Mouse (Mus musculus) embryonic facial prominence, embryonic 13.5 days (tissue): ENCODE data around the gene Plxna4. TPM values are rescaled to one million over a fixed set of nuclear protein-coding genes. Genes with fewer than 3 reads are reported as not detected.

Experiments used
- ATAC-seq: fragments of 200-750 bp; cut with Nextera tagmentation; 2 replicates; pipeline ENCODE4 v1.8.0; 2017; ENCODE audit warnings: low read depth; ENCODE audit not compliant: insufficient number of reproducible peaks, insufficient read depth, low FRiP score, low TSS enrichment
- H3K27ac ChIP-seq: fragments of 300-500 bp; sonication (generic); 2 replicates; pipeline ENCODE4 v1.5.1; 2015; ENCODE audit warnings: moderate library complexity, mild to moderate bottlenecking, inconsistent platforms
- H3K27me3 ChIP-seq: fragments of 300-500 bp; sonication (generic); 2 replicates; pipeline ENCODE4 v1.6.1; 2015; ENCODE audit warnings: mild to moderate bottlenecking, inconsistent platforms
- H3K36me3 ChIP-seq: fragments of 300-500 bp; sonication (generic); 2 replicates; pipeline ENCODE4 v1.6.1; 2015; ENCODE audit warnings: mild to moderate bottlenecking, inconsistent platforms
- H3K4me1 ChIP-seq: fragments of 300-500 bp; sonication (generic); 2 replicates; pipeline ENCODE4 v1.6.1; 2015; ENCODE audit warnings: inconsistent platforms
- H3K4me2 ChIP-seq: fragments of 300-500 bp; sonication (generic); 2 replicates; pipeline ENCODE4 v1.6.1; 2015; ENCODE audit warnings: moderate library complexity, mild to moderate bottlenecking, inconsistent platforms
- H3K4me3 ChIP-seq: fragments of 300-500 bp; sonication (generic); 2 replicates; pipeline ENCODE4 v1.5.1; 2015; ENCODE audit warnings: mild to moderate bottlenecking, inconsistent platforms
- H3K9ac ChIP-seq: fragments of 300-500 bp; sonication (generic); 2 replicates; pipeline ENCODE4 v1.6.1; 2015; ENCODE audit warnings: mild to moderate bottlenecking, inconsistent platforms
- H3K9me3 ChIP-seq: fragments of 300-500 bp; sonication (generic); 2 replicates; pipeline ENCODE4 v1.6.1; 2016; ENCODE audit warnings: inconsistent platforms
- WGBS: fragments of 180-500 bp; shearing (Covaris S2); methylation state at CpG from one replicate; pipeline ENCODE4 v1.1.7; 2015; ENCODE audit warnings: mixed read lengths; 5-methylcytosine and 5-hydroxymethylcytosine counted together
- polyA plus RNA-seq: library from polyadenylated mRNA; unstranded; fragments of >200 nt; fragmentation: Nextera tagmentation; extraction: Ambion mirVana; gene quantifications from 2 replicates; pipeline ENCODE4 v1.2.1, GENCODE M21; 2015

The Plxna4 gene
- polyA plus RNA-seq, 1 experiment from 2014 or later, result 4.0 TPM

GRCm38 (mm10) chr6:32402560-32403235 is 185.3 kb downstream of the Plxna4 start:
- H3K4me3 ChIP-seq, result no peak overlapping the region
- no peak for ATAC-seq

GRCm38 (mm10) chr6:32398261-32398660 is 189.7 kb downstream of the Plxna4 start:
- H3K4me1 ChIP-seq, result peaks cover 9% of the 10 kb centered on the region
- no peak for ATAC-seq
- WGBS, result 92% methylated on average over 3 of the region's 3 CpGs

More at GRCm38 (mm10) chr6:32402560-32403235, 185.3 kb downstream of the Plxna4 start:
- Histone ChIP-seq H3K27ac (no peak overlapping the region), H3K9me3 (no peaks in the 10 kb centered on the region), H3K27me3 (no peaks in the 10 kb centered on the region), H3K9ac (no peak overlapping the region), H3K4me1 (no peaks in the 10 kb centered on the region), H3K36me3 (no peaks in the 10 kb centered on the region), H3K4me2 (no peak overlapping the region)
- WGBS, result 82% methylated on average over 3 of the region's 3 CpGs

DNA sequence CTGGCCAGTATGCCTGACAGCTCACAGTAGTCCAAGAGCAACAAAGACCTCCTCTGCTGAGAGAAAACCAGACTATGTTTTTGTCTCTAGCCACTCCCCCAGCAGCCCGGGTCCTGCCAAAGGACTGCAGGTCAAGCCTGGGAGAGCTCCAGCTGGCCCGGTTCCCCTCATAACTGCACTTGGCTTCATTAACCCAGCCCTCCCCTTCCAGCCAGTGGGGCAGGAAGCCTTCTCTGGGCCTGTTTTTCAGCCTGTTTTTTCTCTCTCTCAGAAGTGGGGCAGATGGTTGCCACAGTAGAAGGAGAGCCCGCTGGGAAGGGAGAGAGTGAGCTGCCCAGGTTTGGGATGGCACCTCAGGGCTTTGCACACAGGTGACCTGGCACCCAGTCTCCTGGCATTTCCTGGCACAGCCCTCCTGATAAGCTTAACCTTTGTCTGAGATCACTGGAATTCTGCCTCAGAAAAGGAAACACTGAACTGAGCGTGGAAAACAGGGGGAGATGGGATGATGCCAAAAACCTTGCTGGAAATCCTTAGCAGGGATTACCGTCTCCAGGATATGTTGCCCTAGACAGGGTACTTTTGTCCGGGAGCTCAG is 190.8 kb downstream of the Plxna4 start:
- 30% methylated on average over 6 of the region's 6 CpGs for WGBS
- Histone ChIP-seq H3K4me2 (no peak overlapping the region), H3K27ac (peak overlapping the region; percentile 22; the same call in 1 of the 2 replicates), H3K27me3 (no peaks in the 10 kb centered on the region), H3K4me1 (peaks cover 9% of the 10 kb centered on the region), H3K9ac (no peak overlapping the region), H3K9me3 (no peaks in the 10 kb centered on the region), H3K36me3 (no peaks in the 10 kb centered on the region), H3K4me3 (no peak overlapping the region)
- no peak for ATAC-seq

More at GRCm38 (mm10) chr6:32398261-32398660, 189.7 kb downstream of the Plxna4 start:
- Histone ChIP-seq H3K36me3 (no peaks in the 10 kb centered on the region), H3K9ac (no peak overlapping the region), H3K4me3 (no peak overlapping the region), H3K9me3 (no peaks in the 10 kb centered on the region), H3K4me2 (no peak overlapping the region), H3K27me3 (no peaks in the 10 kb centered on the region), H3K27ac (no peak overlapping the region)

- no peak for ATAC-seq
- Histone ChIP-seq H3K27ac (no peak overlapping the region), H3K36me3 (no peaks in the 10 kb centered on the region), H3K4me1 (peaks cover 9% of the 10 kb centered on the region), H3K27me3 (no peaks in the 10 kb centered on the region), H3K9me3 (no peaks in the 10 kb centered on the region), H3K4me3 (no peak overlapping the region), H3K9ac (no peak overlapping the region), H3K4me2 (no peak overlapping the region)
- WGBS, result 91% methylated on average over 9 of the region's 9 CpGs
Measured at GRCm38 (mm10) chr6:32395415-32395814, 192.6 kb downstream of the Plxna4 start.

DNA sequence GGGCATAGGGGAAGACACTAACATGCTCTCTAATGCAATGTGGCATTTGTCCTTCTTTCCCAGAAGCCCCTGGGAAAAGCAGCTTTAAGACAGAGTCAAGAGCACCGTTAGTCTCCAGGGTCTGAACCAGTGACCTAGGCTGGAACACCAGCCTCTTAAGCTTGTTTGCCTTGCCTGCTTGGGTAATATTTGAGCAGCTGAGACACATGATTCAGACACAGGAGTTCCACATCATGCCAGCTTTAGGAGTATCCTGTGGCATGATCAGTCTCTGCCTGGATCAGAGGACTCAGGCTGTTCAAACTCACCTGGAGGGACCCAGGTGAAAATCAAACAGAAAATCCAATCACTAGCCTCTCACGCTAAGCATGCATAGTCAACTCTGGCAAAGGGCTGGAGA is 195.7 kb downstream of the Plxna4 start:
- Histone ChIP-seq H3K27me3 (no peaks in the 10 kb centered on the region), H3K9me3 (no peaks in the 10 kb centered on the region), H3K27ac (no peak overlapping the region), H3K4me3 (no peak overlapping the region), H3K9ac (no peak overlapping the region), H3K36me3 (no peaks in the 10 kb centered on the region), H3K4me1 (peaks cover 5% of the 10 kb centered on the region), H3K4me2 (no peak overlapping the region)
- WGBS, result 67% methylated on average over 2 of the region's 2 CpGs
- ATAC-seq, result no peak

- no peak for ATAC-seq
Measured at GRCm38 (mm10) chr6:32388276-32388675, 199.7 kb downstream of the Plxna4 start.

GRCm38 (mm10) chr6:32386915-32387314 is 201.1 kb downstream of the Plxna4 start:
- 78% methylated on average over 2 of the region's 2 CpGs for WGBS
- no peak for ATAC-seq

More at GRCm38 (mm10) chr6:32388276-32388675, 199.7 kb downstream of the Plxna4 start:
- H3K4me3 ChIP-seq, result no peak overlapping the region
- H3K9ac ChIP-seq, result no peak overlapping the region
- WGBS, result 77% methylated on average over 1 of the region's 1 CpGs
- H3K27me3 ChIP-seq, result no peaks in the 10 kb centered on the region
- H3K36me3 ChIP-seq, result no peaks in the 10 kb centered on the region
- H3K4me2 ChIP-seq, result no peak overlapping the region
- H3K9me3 ChIP-seq, result no peaks in the 10 kb centered on the region
- no peaks in the 10 kb centered on the region for H3K4me1 ChIP-seq
- no peak overlapping the region for H3K27ac ChIP-seq

DNA sequence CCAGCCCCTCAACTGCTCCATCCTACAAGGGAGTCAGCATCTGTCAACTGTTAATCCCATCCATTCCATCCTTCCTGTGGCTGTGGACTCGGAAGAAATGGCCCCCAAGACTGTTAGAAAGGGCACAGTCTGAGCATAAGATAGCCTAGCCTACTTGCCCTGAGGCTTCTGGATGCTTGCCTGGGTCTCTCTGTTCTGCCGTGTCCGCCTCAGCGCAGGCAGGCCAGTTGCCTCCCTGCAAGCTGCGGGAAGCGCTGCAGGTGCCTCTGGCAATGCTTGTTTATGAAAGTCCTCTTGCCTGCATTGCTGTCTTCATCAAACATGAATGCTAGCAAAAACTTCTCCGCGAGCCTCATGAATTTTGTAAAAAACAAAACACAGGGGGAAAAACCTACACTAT is 203.1 kb downstream of the Plxna4 start:
- no peak for ATAC-seq
- no peak overlapping the region for H3K9ac ChIP-seq
- no peaks in the 10 kb centered on the region for H3K9me3 ChIP-seq
- WGBS, result 45% methylated on average over 8 of the region's 8 CpGs
- H3K4me2 ChIP-seq, result no peak overlapping the region
- peaks cover 7% of the 10 kb centered on the region; the same call in 1 of the 2 replicates for H3K27me3 ChIP-seq
- no peaks in the 10 kb centered on the region for H3K36me3 ChIP-seq
- H3K27ac ChIP-seq, result no peak overlapping the region
- H3K4me1 ChIP-seq, result peaks cover 6% of the 10 kb centered on the region
- no peak overlapping the region for H3K4me3 ChIP-seq

More at GRCm38 (mm10) chr6:32386915-32387314, 201.1 kb downstream of the Plxna4 start:
- H3K27ac ChIP-seq, result no peak overlapping the region
- no peaks in the 10 kb centered on the region for H3K36me3 ChIP-seq
- no peak overlapping the region for H3K4me3 ChIP-seq
- H3K9ac ChIP-seq, result no peak overlapping the region
- no peaks in the 10 kb centered on the region for H3K27me3 ChIP-seq
- H3K4me2 ChIP-seq, result no peak overlapping the region
- H3K4me1 ChIP-seq, result no peaks in the 10 kb centered on the region; the same call in 1 of the 2 replicates
- no peaks in the 10 kb centered on the region for H3K9me3 ChIP-seq

DNA sequence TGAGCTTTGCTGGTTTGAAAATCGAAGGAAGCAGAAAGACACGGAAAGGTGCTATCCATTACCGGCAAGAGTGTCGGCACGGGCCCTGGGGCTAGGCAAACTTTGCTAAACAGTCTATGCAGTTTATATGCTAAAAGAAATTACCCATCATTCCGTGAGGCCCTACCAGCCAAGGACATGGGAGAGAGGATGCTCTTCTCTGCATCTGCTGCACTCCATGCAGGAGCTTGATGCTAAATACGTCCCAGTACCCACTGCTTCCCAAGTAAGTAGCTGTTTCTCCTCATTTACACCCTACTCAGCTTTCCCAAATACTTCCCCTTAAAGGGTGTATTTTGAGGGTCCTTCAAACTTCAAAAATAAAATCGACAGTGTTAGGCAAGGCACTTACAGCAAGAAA is 203.6 kb downstream of the Plxna4 start:
- no peak overlapping the region for H3K9ac ChIP-seq
- peaks cover 6% of the 10 kb centered on the region for H3K4me1 ChIP-seq
- H3K9me3 ChIP-seq, result no peaks in the 10 kb centered on the region
- ATAC-seq, result no peak
- H3K27me3 ChIP-seq, result peaks cover 8% of the 10 kb centered on the region; the same call in 1 of the 2 replicates
- no peaks in the 10 kb centered on the region for H3K36me3 ChIP-seq
- H3K4me3 ChIP-seq, result no peak overlapping the region
- no peak overlapping the region for H3K27ac ChIP-seq
- 70% methylated on average over 8 of the region's 8 CpGs for WGBS
- no peak overlapping the region for H3K4me2 ChIP-seq

DNA sequence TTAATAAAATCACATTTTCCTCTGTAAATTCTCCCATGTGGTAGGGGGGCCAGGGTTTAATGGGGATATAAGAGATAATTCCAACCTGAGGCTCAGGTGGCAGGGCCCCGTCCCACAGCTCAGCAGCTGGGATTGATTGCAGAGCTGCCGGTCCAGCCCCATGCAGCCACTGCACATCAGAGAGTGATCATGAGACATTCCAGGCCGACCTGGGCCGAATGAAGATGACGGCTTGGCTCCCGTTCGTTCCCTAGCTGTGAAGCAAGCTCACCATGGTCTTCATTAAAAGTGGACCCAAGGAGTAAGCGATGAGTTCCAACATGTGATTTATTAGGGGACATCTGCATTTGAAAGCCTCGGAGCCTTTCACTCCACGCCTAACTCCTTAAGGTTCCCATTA is 206.5 kb downstream of the Plxna4 start:
- H3K9me3 ChIP-seq, result no peaks in the 10 kb centered on the region
- H3K27ac ChIP-seq, result no peak overlapping the region
- no peak overlapping the region for H3K9ac ChIP-seq
- H3K4me2 ChIP-seq, result no peak overlapping the region
- H3K4me3 ChIP-seq, result no peak overlapping the region
- H3K4me1 ChIP-seq, result peaks cover 21% of the 10 kb centered on the region
- H3K27me3 ChIP-seq, result peaks cover 14% of the 10 kb centered on the region
- no peaks in the 10 kb centered on the region for H3K36me3 ChIP-seq
- 31% methylated on average over 10 of the region's 10 CpGs for WGBS
- no peak for ATAC-seq

DNA sequence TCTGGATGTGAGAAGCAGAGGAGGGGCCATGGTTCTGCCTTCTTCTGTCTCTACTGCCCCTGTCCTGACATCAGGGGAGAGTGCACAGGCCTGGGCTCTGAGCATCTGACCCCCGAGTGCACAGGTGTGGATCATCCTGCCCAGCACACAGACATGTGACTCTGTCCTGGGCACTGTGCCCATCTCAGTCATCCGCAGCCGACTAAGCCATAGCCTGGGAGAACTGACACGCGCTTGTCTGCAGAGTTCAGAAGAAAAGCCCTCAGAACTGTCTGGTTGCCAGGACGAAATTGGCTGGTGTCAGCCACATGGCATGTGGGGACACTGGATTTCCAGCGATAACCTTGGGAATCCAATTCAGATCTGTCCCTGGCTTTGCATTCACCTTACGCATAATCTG is 210.8 kb downstream of the Plxna4 start:
- H3K4me2 ChIP-seq, result no peak overlapping the region
- no peak for ATAC-seq
- H3K4me3 ChIP-seq, result no peak overlapping the region
- H3K4me1 ChIP-seq, result peaks cover 23% of the 10 kb centered on the region
- no peak overlapping the region for H3K9ac ChIP-seq
- no peaks in the 10 kb centered on the region for H3K36me3 ChIP-seq
- peaks cover 14% of the 10 kb centered on the region for H3K27me3 ChIP-seq
- H3K9me3 ChIP-seq, result no peaks in the 10 kb centered on the region
- WGBS, result 60% methylated on average over 8 of the region's 8 CpGs
- H3K27ac ChIP-seq, result no peak overlapping the region

- Histone ChIP-seq H3K4me2 (no peak overlapping the region), H3K4me1 (peaks cover 28% of the 10 kb centered on the region), H3K9ac (no peak overlapping the region), H3K4me3 (no peak overlapping the region), H3K9me3 (no peaks in the 10 kb centered on the region), H3K27me3 (peaks cover 7% of the 10 kb centered on the region), H3K36me3 (no peaks in the 10 kb centered on the region), H3K27ac (no peak overlapping the region)
- no peak for ATAC-seq
- 91% methylated on average over 8 of the region's 8 CpGs for WGBS
Measured at GRCm38 (mm10) chr6:32373931-32374361, 214.0 kb downstream of the Plxna4 start.
